Mouse (Mus musculus) ES-E14 (cell line): ENCODE measurements around the gene Cdh13.

Source experiments
- CHD2 ChIP-seq: IDR thresholded peaks from 2 replicates; pipeline ENCODE4 v1.6.1; 2014; ENCODE audit warnings: mild to moderate bottlenecking, low read depth, low read length, inconsistent platforms
- ZNF384 ChIP-seq: IDR thresholded peaks from 2 replicates; pipeline ENCODE4 v1.6.1; 2012; ENCODE audit warnings: low read depth, low read length, inconsistent platforms

DNA sequence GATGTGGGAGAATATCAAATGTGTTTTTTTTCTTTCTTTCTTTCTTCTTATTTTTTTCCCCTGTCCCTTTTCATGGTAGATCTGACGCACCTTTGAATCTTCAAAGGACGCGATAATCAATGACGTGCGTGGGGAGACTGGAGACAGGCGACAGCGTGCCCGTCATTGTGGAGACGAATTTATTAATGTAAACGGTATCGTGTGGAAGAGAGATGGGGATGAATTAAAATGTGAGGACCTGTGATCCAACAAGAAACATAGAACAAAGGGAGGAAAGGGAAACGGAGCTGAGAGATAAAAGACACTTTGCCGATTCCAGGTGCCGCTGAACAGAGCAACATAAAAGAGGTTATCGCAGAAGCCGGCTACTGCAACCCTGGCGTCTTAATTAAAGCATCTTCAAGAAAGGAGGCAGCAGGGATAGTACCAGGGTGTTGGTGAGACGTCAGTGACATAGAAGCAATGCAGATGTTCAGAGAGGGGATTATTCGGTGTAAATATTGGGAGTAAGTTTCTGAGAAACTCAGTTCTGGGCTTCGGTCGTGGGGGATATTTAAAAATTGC is 464.6 kb downstream of the Cdh13 start:
- TF ChIP-seq CHD2 (no peak), ZNF384 (no peak)
